Mouse (Mus musculus): Measurements from ENCODE around the gene Pld5.

GRCm38 (mm10) chr1:175913728-175914303 is 361.3 kb downstream of the Pld5 start:
- TF ChIP-seq EP300 (optimal IDR thresholded peaks at IDR 0.05) (no peak), CTCF (IDR thresholded peaks at IDR 0.05; ENCODE audit: low read depth) (no peak)

Data from stomach, postnatal 0 days (tissue).